Mouse (Mus musculus) heart, postnatal 0 days (tissue): ENCODE data around the gene Nrn1. TPM values are rescaled to one million over a fixed set of nuclear protein-coding genes. Genes with fewer than 3 reads are reported as not detected.

ENCODE experiments used
- ATAC-seq: fragments of 200-750 bp; cut with Nextera tagmentation; 2 replicates; pipeline ENCODE4 v1.8.0; 2017; ENCODE audit warnings: low read depth, moderate number of reproducible peaks, moderate library complexity; ENCODE audit not compliant: insufficient read depth
- DNase-seq: peaks from one replicate; pipeline ENCODE4 v3.0.0-alpha.2; 2016; ENCODE audit warnings: low spot score
- H3K27ac ChIP-seq: fragments of 300-500 bp; sonication (generic); 2 replicates; pipeline ENCODE4 v1.5.1; 2014; ENCODE audit warnings: low read depth, mild to moderate bottlenecking
- H3K27me3 ChIP-seq: fragments of 300-500 bp; sonication (generic); 2 replicates; pipeline ENCODE4 v1.6.1; 2014; ENCODE audit warnings: low read length, mixed read lengths; ENCODE audit not compliant: control insufficient read depth, insufficient read depth
- H3K36me3 ChIP-seq: fragments of 300-500 bp; sonication (generic); replicated peaks from 2 replicates; pipeline ENCODE4 v1.6.1; 2014; ENCODE audit warnings: low read length, mixed read lengths; ENCODE audit not compliant: control insufficient read depth, insufficient read depth
- H3K4me1 ChIP-seq: fragments of 300-500 bp; sonication (generic); 2 replicates; pipeline ENCODE4 v1.6.1; 2014; ENCODE audit warnings: antibody characterized with exemption; ENCODE audit not compliant: control insufficient read depth, insufficient read depth
- H3K4me2 ChIP-seq: fragments of 300-500 bp; sonication (generic); 2 replicates; pipeline ENCODE4 v1.6.1; 2014; ENCODE audit warnings: low read depth, mild to moderate bottlenecking, low read length, moderate library complexity
- H3K4me3 ChIP-seq: fragments of 300-500 bp; sonication (generic); 2 replicates; pipeline ENCODE4 v1.5.1; 2014; ENCODE audit warnings: low read depth, low read length
- H3K9ac ChIP-seq: fragments of 300-500 bp; sonication (generic); replicated peaks from 2 replicates; pipeline ENCODE4 v1.6.1; 2014; ENCODE audit warnings: low read depth, low read length, mixed read lengths
- H3K9me3 ChIP-seq: fragments of 300-500 bp; sonication (generic); replicated peaks from 2 replicates; pipeline ENCODE4 v1.6.1; 2016; ENCODE audit warnings: low read length; ENCODE audit not compliant: control insufficient read depth
- CTCF ChIP-seq: IDR thresholded peaks from 2 replicates; pipeline ENCODE4 v1.5.1; 2016; ENCODE audit warnings: antibody characterized with exemption, control low read depth, low read depth
- EP300 ChIP-seq: IDR thresholded peaks from 2 replicates; pipeline ENCODE4 v1.6.1; 2016; ENCODE audit warnings: antibody characterized with exemption, low read depth
- WGBS: fragments of 180-500 bp; shearing (Covaris S2); extraction: QIAGEN DNeasy Blood & Tissue Kit; methylation state at CpG from one replicate; pipeline ENCODE4 v1.1.7; 2014; 5-methylcytosine and 5-hydroxymethylcytosine counted together
- polyA plus RNA-seq: library from polyadenylated mRNA; unstranded; fragments of >200 nt; fragmentation: Nextera tagmentation; extraction: Ambion mirVana; gene quantifications from 2 replicates; pipeline ENCODE4 v1.2.1, GENCODE M21; 2015
- total RNA-seq: library from RNA; depleted of rRNA; stranded (reverse); fragments of >200 nt; gene quantifications from 2 replicates; pipeline ENCODE4 v1.2.3, GENCODE M21; 2014; ENCODE audit warnings: low replicate concordance

Nrn1 gene
- total and polyA plus RNA-seq, 2 experiments from 2014 or later = 2.8 to 6.4 TPM

DNA sequence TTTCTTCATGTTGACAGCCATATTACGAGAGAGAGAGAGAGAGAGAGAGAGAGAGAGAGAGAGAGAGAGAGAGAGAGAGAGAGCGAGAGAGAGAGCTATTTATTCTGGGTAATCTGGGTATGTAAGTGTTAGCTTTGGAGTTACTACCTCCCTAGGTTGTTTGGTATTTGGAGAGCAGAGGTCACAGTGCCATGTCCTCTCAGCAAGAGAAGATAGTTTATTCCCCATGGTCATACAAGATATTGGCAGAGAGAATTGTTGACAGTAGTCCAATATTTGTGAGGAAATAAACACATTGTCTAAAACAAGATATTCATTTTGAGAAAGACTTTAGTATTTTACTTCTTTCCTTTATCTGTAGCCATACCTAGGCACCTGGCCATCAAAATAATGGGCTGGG is 20.8 kb downstream of the Nrn1 start:
- Histone ChIP-seq H3K4me2 (no peak overlapping the region), H3K9ac (no peak overlapping the region), H3K27me3 (no peaks in the 10 kb centered on the region), H3K4me1 (peaks cover 3% of the 10 kb centered on the region; the same call in 1 of the 2 replicates), H3K36me3 (no peaks in the 10 kb centered on the region), H3K9me3 (no peaks in the 10 kb centered on the region), H3K27ac (no peak overlapping the region), H3K4me3 (no peak overlapping the region)
- TF ChIP-seq CTCF (no peak), EP300 (no peak)
- 66% methylated on average over 2 of the region's 2 CpGs for WGBS
- DNase-seq = no peak
- ATAC-seq = no peak

DNA sequence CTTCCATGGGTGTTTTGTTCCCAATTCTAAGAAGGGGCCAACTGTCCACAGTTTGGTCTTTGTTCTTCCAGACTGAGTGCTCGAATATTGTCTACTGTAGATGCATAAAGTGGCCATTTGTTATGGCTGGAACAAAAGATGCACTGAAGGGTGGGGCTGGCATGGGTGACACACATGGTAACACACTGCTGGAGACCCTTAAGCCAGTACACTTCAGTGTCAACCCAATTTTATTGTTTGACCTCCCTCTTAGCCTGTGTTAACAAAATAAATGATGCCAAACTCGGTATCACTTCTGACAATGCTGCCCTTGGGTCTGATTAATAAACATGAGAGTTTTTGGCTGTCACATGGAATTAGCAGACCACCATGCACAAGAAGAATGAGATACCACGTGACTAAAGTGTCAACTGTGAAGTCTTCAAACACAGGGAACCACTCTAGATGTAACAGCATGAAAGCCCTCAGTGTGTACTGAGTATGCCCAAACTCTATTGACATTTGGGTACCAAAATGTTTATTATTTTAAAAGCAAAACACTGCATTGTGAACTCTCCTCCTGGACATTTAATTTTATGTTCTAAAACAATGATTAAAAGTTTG is 27.7 kb downstream of the Nrn1 start:
- Histone ChIP-seq H3K4me1 (no peaks in the 10 kb centered on the region), H3K27me3 (no peaks in the 10 kb centered on the region), H3K9me3 (no peaks in the 10 kb centered on the region), H3K36me3 (no peaks in the 10 kb centered on the region), H3K4me3 (no peak overlapping the region), H3K27ac (no peak overlapping the region), H3K9ac (no peak overlapping the region), H3K4me2 (no peak overlapping the region)
- no peak for ATAC-seq
- 56% methylated on average over 3 of the region's 3 CpGs for WGBS
- DNase-seq = no peak
- TF ChIP-seq EP300 = no peak
- TF ChIP-seq CTCF = no peak

DNA sequence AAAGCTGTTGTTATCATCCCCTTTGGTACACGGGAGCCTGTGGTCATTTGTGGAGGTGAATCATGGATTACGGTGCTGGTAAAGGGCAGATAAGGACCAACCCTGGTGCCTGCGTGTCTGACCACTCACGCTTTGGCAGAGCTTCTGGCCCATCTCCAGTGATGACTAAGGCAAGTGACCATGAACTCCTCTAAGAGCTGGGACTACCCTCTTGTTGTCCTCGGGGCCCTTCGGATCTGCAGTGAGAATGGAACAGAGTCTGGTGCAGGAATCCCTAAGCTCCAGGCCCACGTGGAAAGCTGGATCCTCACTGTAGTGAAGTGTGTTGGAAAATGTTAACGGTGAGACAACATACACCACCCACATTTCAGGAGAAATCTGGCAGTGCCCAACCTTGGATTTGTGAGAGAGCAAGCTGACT is 38.6 kb downstream of the Nrn1 start:
- Histone ChIP-seq H3K9me3 (no peaks in the 10 kb centered on the region), H3K4me3 (no peak overlapping the region), H3K4me2 (peak overlapping the region; percentile 29), H3K4me1 (no peaks in the 10 kb centered on the region; the same call in 1 of the 2 replicates), H3K27me3 (no peaks in the 10 kb centered on the region), H3K9ac (no peak overlapping the region), H3K27ac (no peak overlapping the region), H3K36me3 (no peaks in the 10 kb centered on the region)
- WGBS = 28% methylated on average over 8 of the region's 8 CpGs
- TF ChIP-seq CTCF = no peak
- no peak for TF ChIP-seq EP300
- ATAC-seq (peak; percentile 53; the same call in 1 of the 2 replicates), DNase-seq (peak; percentile 11)

DNA sequence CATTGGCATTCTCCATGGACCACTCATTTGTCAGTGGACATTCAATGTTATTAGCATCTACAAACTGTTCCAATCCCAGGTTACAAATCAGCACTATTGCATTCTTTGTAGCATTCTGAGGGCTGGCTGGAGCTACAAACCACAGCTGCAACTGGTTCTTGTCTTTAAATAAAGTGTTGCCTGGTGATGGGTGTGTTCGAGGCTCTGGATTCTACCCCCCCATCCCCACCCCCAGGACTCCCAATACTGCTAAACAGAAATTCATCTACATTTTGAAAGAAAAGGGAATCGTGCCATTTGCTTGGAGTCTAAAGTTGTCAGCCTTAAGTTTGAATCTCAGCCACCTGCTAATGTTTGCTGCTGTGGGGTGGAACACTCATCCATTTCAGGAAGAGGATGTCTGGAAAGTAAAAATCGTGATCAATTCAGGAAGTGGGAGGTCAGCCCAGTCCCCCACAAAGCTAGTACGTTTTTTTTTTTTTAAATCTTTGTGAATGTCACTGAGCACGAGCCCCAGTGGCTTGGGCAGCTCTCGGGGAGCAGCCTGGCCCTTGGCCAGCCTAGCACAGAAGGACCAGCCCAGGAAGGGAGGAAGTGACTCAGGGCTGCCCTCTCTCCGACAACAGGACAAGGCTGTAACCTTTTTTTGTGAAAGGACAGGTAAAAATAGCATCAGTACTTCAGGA is 39.3 kb downstream of the Nrn1 start:
- Histone ChIP-seq H3K4me2 (peak overlapping the region; percentile 29), H3K4me3 (no peak overlapping the region), H3K27ac (no peak overlapping the region), H3K36me3 (no peaks in the 10 kb centered on the region), H3K9ac (no peak overlapping the region), H3K27me3 (no peaks in the 10 kb centered on the region), H3K9me3 (no peaks in the 10 kb centered on the region), H3K4me1 (no peaks in the 10 kb centered on the region; the same call in 1 of the 2 replicates)
- 30% methylated on average over 7 of the region's 7 CpGs for WGBS
- TF ChIP-seq EP300 (no peak), CTCF (no peak)
- ATAC-seq (no peak), DNase-seq (peak; percentile 24)

DNA sequence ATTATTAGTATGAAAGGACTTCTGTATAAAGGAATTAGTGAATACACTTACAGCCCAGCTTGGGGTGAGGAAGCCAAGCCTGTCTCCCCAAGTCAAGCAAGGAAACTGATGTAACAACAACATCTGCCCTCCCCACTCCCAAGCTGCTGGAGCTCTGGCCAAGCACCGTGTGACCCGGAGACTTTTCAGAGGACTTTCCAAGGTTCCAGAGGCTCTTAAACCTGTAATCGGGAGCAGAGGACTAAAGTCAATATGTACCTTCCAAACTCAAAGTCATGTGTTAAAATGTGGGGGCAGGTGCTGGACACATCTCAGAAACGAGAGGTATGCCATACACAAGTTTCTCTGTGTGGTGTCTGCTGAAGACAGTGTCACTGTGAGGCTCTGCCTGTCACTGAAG is 51.4 kb downstream of the Nrn1 start:
- Histone ChIP-seq H3K4me1 (no peaks in the 10 kb centered on the region), H3K36me3 (no peaks in the 10 kb centered on the region), H3K27ac (no peak overlapping the region), H3K9ac (no peak overlapping the region), H3K27me3 (no peaks in the 10 kb centered on the region), H3K4me2 (no peak overlapping the region), H3K4me3 (no peak overlapping the region), H3K9me3 (no peaks in the 10 kb centered on the region)
- ATAC-seq (no peak), DNase-seq (no peak)
- TF ChIP-seq EP300 = no peak
- TF ChIP-seq CTCF = no peak
- 58% methylated on average over 4 of the region's 4 CpGs for WGBS
